Mouse (Mus musculus) forebrain, embryonic 16.5 days (tissue): ENCODE measurements around the gene Mal. TPM values are rescaled to one million over a fixed set of nuclear protein-coding genes. Genes with fewer than 3 reads are reported as not detected.

Experiments
- polyA plus RNA-seq: library from polyadenylated mRNA; unstranded; fragments of >200 nt; fragmentation: Nextera tagmentation; extraction: Ambion mirVana; gene quantifications from 2 replicates; pipeline ENCODE4 v1.2.1, GENCODE M21; 2015

The Mal gene
- polyA plus RNA-seq, 1 experiment from 2014 or later: 0.72 TPM

Other genes starting within 250 kb of the Mal start
- gene Gpat2, start 231.5 kb downstream of the Mal start, polyA plus RNA-seq: 0.09 and 0.13 TPM in 2 replicates
- gene Fahd2a, start 212.1 kb downstream of the Mal start, polyA plus RNA-seq: 26.1 and 26.8 TPM in 2 replicates
- gene Kcnip3, start 134.6 kb downstream of the Mal start, polyA plus RNA-seq: 9.7 and 9.9 TPM in 2 replicates
- 0.05 TPM in 1 of 2 replicates, not detected in the other for gene Prom2, start 115.2 kb downstream of the Mal start, polyA plus RNA-seq
- 11.0 and 11.7 TPM in 2 replicates for gene Zfp661, start 69.6 kb downstream of the Mal start, polyA plus RNA-seq
- gene Mrps5, start 69.5 kb downstream of the Mal start, polyA plus RNA-seq: 173 and 184 TPM in 2 replicates
- gene Mall, start 73.2 kb upstream of the Mal start, polyA plus RNA-seq: 0.91 TPM in 2 replicates
- 17.6 and 17.9 TPM in 2 replicates for gene Nphp1, start 132.2 kb upstream of the Mal start, polyA plus RNA-seq
- 29.5 and 30.1 TPM in 2 replicates for gene Mtln, start 135.8 kb upstream of the Mal start, polyA plus RNA-seq
- 21.9 and 24.6 TPM in 2 replicates for gene Bub1, start 175.2 kb upstream of the Mal start, polyA plus RNA-seq
- gene Acoxl, start 182.2 kb upstream of the Mal start, polyA plus RNA-seq: not detected in 2 replicates